Comparison of ENCODE assay signal across 14 mouse cellular contexts in the genomic region with DNA sequence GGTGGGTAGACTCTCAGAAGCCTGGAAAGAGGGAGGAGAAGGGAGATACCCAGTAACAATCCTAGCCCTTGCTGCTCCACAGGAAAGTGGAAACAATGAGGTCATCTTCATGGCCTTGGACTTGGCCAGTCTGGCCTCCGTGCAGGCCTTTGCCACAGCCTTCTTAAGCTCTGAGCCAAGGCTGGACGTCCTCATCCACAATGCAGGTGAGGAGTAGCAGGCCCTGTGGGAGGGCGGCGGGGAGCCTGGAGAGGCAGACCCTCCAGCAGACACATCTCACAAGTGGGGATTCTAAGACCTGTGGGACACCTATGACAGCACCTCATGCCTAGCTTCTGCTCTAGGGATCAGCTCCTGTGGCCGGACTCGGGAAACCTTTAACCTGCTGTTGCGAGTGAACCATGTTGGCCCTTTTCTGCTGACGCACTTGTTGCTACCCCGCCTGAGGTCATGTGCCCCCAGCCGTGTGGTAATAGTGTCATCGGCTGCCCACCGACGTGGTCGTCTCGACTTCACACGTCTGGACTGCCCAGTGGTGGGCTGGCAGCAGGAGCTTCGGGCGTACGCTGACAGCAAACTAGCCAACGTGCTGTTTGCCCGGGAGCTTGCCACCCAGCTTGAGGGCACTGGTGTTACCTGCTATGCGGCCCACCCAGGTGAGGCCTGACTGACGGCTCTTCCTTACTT. TPM values are rescaled to one million over a fixed set of nuclear protein-coding genes. Genes with fewer than 3 reads are reported as not detected.
A peak's percentile ranks its signal among the peaks of the same experiment; 100 is the strongest.
DNase-seq lines count a peak whose midpoint lies in the region; ATAC-seq and TF ChIP-seq lines count a peak whose summit lies in the region.
"Had no signal": no experiment of that assay in that cellular context is flagged by ENCODE, and none has a peak within 500 bp of the region (broad histone marks: within the 10 kb centered on the region; RNA-seq: fewer than 3 reads in every experiment).

No protein-coding gene starts in this region.

- no peak for ATAC-seq in erythroblast, adult 5-6 weeks (replicated peaks; ENCODE audit: low FRiP score, poor library complexity, severe bottlenecking)
- no peak for ATAC-seq in liver, embryonic 11.5 days (replicated peaks; ENCODE audit: low FRiP score)
- no peak for ATAC-seq in liver, embryonic 14.5 days (ENCODE audit: insufficient read depth)
- ATAC-seq: intestine, embryonic 15.5 days had no signal

- DNase-seq in liver, embryonic 11.5 days (ENCODE audit: low spot score) = no peak
- DNase-seq in liver = no peak
- DNase-seq in adrenal gland, postnatal 10 days = peak; percentile 46
- DNase-seq in liver, embryonic 14.5 days (ENCODE audit: low read depth in 3 of 3, low spot score in 3 of 3) = no peak
- no peak for DNase-seq in layer of hippocampus, adult 8-10 months (ENCODE audit: low spot score in 2 of 2)
- DNase-seq in left cerebral cortex, postnatal 10 days (ENCODE audit: extremely low spot score in 1 of 2, low spot score in 2 of 2) = no peak
- DNase-seq: gastrocnemius, postnatal 14 days; heart, postnatal 4 days; thymus, postnatal 25 days had no signal

- WGBS in liver, embryonic 11.5 days = 92% methylated on average over 23 of the region's 23 CpGs
- 85% methylated on average over 23 of the region's 23 CpGs for WGBS in liver, embryonic 14.5 days (ENCODE audit: insufficient replicate concordance)

- no peak for TF ChIP-seq CTCF in liver, embryonic 14.5 days (IDR thresholded peaks at IDR 0.05; ENCODE audit: low read depth)

- no peak for TF ChIP-seq EP300 in liver, embryonic 14.5 days (IDR thresholded peaks at IDR 0.05; ENCODE audit: low read depth)

- intact Hi-C loops in left cerebral cortex, postnatal 10 days (cut with DNase I) = no loop called here

- H3K27me3 ChIP-seq in erythroblast, embryonic 14.5 days (ENCODE audit: control insufficient read depth) = no peaks in the 10 kb centered on the region
- no peaks in the 10 kb centered on the region for H3K27me3 ChIP-seq in liver, embryonic 11.5 days (replicated peaks; ENCODE audit: control insufficient read depth, insufficient read depth, low read length)
- no peaks in the 10 kb centered on the region for H3K27me3 ChIP-seq in liver, embryonic 14.5 days (ENCODE audit: control insufficient read depth, insufficient read depth, low read length)
- H3K27me3 ChIP-seq: heart, embryonic 13.5 days; intestine, embryonic 15.5 days; lung, embryonic 15.5 days had no signal

- H3K4me1 ChIP-seq in erythroblast, embryonic 14.5 days (ENCODE audit: control insufficient read depth) = peaks cover 87% of the 10 kb centered on the region
- H3K4me1 ChIP-seq in liver, embryonic 11.5 days (replicated peaks; ENCODE audit: control insufficient read depth, insufficient read depth, low read length) = peaks cover 47% of the 10 kb centered on the region
- H3K4me1 ChIP-seq in liver, embryonic 14.5 days (replicated peaks; ENCODE audit: control insufficient read depth in 2 of 2, insufficient read depth in 2 of 2, low read length in 1 of 2) = peaks cover 24 to 25% of the 10 kb centered on the region in 2 experiments

- H3K36me3 ChIP-seq in erythroblast, embryonic 14.5 days (ENCODE audit: control insufficient read depth) = peaks cover 87% of the 10 kb centered on the region
- H3K36me3 ChIP-seq in liver, embryonic 11.5 days (ENCODE audit: control insufficient read depth, insufficient read depth, low read length) = peaks cover 10% of the 10 kb centered on the region
- H3K36me3 ChIP-seq in liver, embryonic 14.5 days (replicated peaks; ENCODE audit: control insufficient read depth, insufficient read depth, low read depth) = peaks cover 18% of the 10 kb centered on the region

- H3K4me2 ChIP-seq in liver, embryonic 11.5 days = peak overlapping the region; percentile 98
- H3K4me2 ChIP-seq in liver, embryonic 14.5 days (ENCODE audit: low read depth) = peak overlapping the region; percentile 81

- no peaks in the 10 kb centered on the region for H3K9me3 ChIP-seq in erythroblast, embryonic 14.5 days (ENCODE audit: control insufficient read depth, low read length)
- no peaks in the 10 kb centered on the region for H3K9me3 ChIP-seq in liver, embryonic 11.5 days (ENCODE audit: control insufficient read depth, low read length)
- H3K9me3 ChIP-seq in liver, embryonic 14.5 days (ENCODE audit: control insufficient read depth, low read length) = no peaks in the 10 kb centered on the region
- H3K9me3 ChIP-seq: heart, embryonic 13.5 days; intestine, embryonic 15.5 days; lung, embryonic 15.5 days had no signal

- H3K9ac ChIP-seq in liver, embryonic 11.5 days (ENCODE audit: low read depth, low read length) = no peak overlapping the region
- H3K9ac ChIP-seq in liver, embryonic 14.5 days (replicated peaks) = peak overlapping the region; percentile 5; the same call in 1 of the 2 replicates
- H3K9ac ChIP-seq: intestine, embryonic 15.5 days had no signal

- no peak overlapping the region for H3K27ac ChIP-seq in liver, embryonic 11.5 days (ENCODE audit: low read depth, low read length)
- no peak overlapping the region for H3K27ac ChIP-seq in liver, embryonic 14.5 days
- H3K27ac ChIP-seq: heart, embryonic 13.5 days; intestine, embryonic 15.5 days; lung, embryonic 15.5 days had no signal

- peak overlapping the region; percentile 88 for H3K4me3 ChIP-seq in erythroblast, embryonic 14.5 days (replicated peaks)
- H3K4me3 ChIP-seq in liver, embryonic 11.5 days (ENCODE audit: low read depth, low read length) = peak overlapping the region; percentile 11; the same call in 1 of the 2 replicates
- H3K4me3 ChIP-seq in liver, embryonic 14.5 days (ENCODE audit: insufficient read depth in 1 of 2, low read depth in 2 of 2, low read length in 2 of 2) = peak overlapping the region; percentile 7 to 70; a peak in 3 of 4 replicates
- H3K4me3 ChIP-seq: intestine, embryonic 15.5 days; lung, embryonic 15.5 days had no signal

RNA-seq across cellular contexts. Expression of a gene that starts 2.0 kb away (rescaled TPM):
- polyA plus RNA-seq in erythroblast, embryonic 14.5 days (2012) = 4.7 and 5.1 TPM in 2 replicates
- 3.1 and 6.0 TPM in 2 replicates for total RNA-seq in erythroblast, adult 5-6 weeks (2015; ENCODE audit: low replicate concordance)
- 1.5 and 3.6 TPM in 2 replicates for total RNA-seq in erythroblast, adult 5-6 weeks (2017; ENCODE audit: low replicate concordance)
- polyA plus RNA-seq in liver, embryonic 11.5 days (2014; fragmentation: Nextera tagmentation; extraction: Ambion mirVana) = 23.8 and 24.9 TPM in 2 replicates
- total RNA-seq in adrenal gland, postnatal 10 days (2021) = 10 to 100 TPM in 1 of 2 experiments, 1 to 10 TPM in 1; 8.6 to 10.4 TPM
- 8.6 and 9.4 TPM in 2 replicates for polyA plus RNA-seq in liver, embryonic 14.5 days (2012; rRNA removed)
- 17.3 and 17.8 TPM in 2 replicates for polyA plus RNA-seq in liver, embryonic 14.5 days (2014; fragmentation: Nextera tagmentation; extraction: Ambion mirVana)
- total RNA-seq in layer of hippocampus, adult 8-10 months (2022) = 1 to 10 TPM; 4.0 to 5.2 (median 4.8) TPM
- 10 to 100 TPM; 22.6 to 24.6 TPM for total RNA-seq in left cerebral cortex, postnatal 10 days (2021)

RNA-seq across cellular contexts. Expression of a gene that starts 3.7 kb away (rescaled TPM):
- polyA plus RNA-seq in erythroblast, embryonic 14.5 days (2012) = 4.8 and 5.4 TPM in 2 replicates
- total RNA-seq in erythroblast, adult 5-6 weeks (2015; ENCODE audit: low replicate concordance) = 14.2 and 31.5 TPM in 2 replicates
- 22.5 and 24.7 TPM in 2 replicates for total RNA-seq in erythroblast, adult 5-6 weeks (2017; ENCODE audit: low replicate concordance)
- polyA plus RNA-seq in liver, embryonic 11.5 days (2014; fragmentation: Nextera tagmentation; extraction: Ambion mirVana) = 44.8 TPM in 2 replicates
- 10 to 100 TPM; 79.1 to 95.9 TPM for total RNA-seq in adrenal gland, postnatal 10 days (2021)
- 17.9 and 18.3 TPM in 2 replicates for polyA plus RNA-seq in liver, embryonic 14.5 days (2012; rRNA removed)
- polyA plus RNA-seq in liver, embryonic 14.5 days (2014; fragmentation: Nextera tagmentation; extraction: Ambion mirVana) = 16.7 and 20.4 TPM in 2 replicates
- 10 to 100 TPM; 75.9 to 79.8 (median 76.1) TPM for total RNA-seq in layer of hippocampus, adult 8-10 months (2022)
- 100 to 1,000 TPM; 148 TPM for total RNA-seq in left cerebral cortex, postnatal 10 days (2021)

RNA-seq across cellular contexts. Expression of a gene that starts 46.1 kb away (rescaled TPM):
- 0.14 and 0.29 TPM in 2 replicates for polyA plus RNA-seq in erythroblast, embryonic 14.5 days (2012)
- 3.7 and 7.7 TPM in 2 replicates for total RNA-seq in erythroblast, adult 5-6 weeks (2015; ENCODE audit: low replicate concordance)
- total RNA-seq in erythroblast, adult 5-6 weeks (2017; ENCODE audit: low replicate concordance) = 3.9 and 7.0 TPM in 2 replicates
- 39.0 and 40.8 TPM in 2 replicates for polyA plus RNA-seq in liver, embryonic 11.5 days (2014; fragmentation: Nextera tagmentation; extraction: Ambion mirVana)
- 10 to 100 TPM; 30.4 to 35.0 TPM for total RNA-seq in adrenal gland, postnatal 10 days (2021)
- polyA plus RNA-seq in liver, embryonic 14.5 days (2012; rRNA removed) = 9.8 and 10.2 TPM in 2 replicates
- 14.9 and 16.6 TPM in 2 replicates for polyA plus RNA-seq in liver, embryonic 14.5 days (2014; fragmentation: Nextera tagmentation; extraction: Ambion mirVana)
- total RNA-seq in layer of hippocampus, adult 8-10 months (2022) = 10 to 100 TPM; 15.8 to 21.7 (median 21.2) TPM
- total RNA-seq in left cerebral cortex, postnatal 10 days (2021) = 10 to 100 TPM; 16.7 to 18.5 TPM

RNA-seq across cellular contexts. Expression of a gene that starts 51.5 kb away (rescaled TPM):
- polyA plus RNA-seq in erythroblast, embryonic 14.5 days (2012) = 16.6 and 19.3 TPM in 2 replicates
- total RNA-seq in erythroblast, adult 5-6 weeks (2015; ENCODE audit: low replicate concordance) = 19.9 and 24.2 TPM in 2 replicates
- total RNA-seq in erythroblast, adult 5-6 weeks (2017; ENCODE audit: low replicate concordance) = 9.8 and 11.5 TPM in 2 replicates
- polyA plus RNA-seq in liver, embryonic 11.5 days (2014; fragmentation: Nextera tagmentation; extraction: Ambion mirVana) = 17.0 and 18.6 TPM in 2 replicates
- total RNA-seq in adrenal gland, postnatal 10 days (2021) = 10 to 100 TPM; 42.9 to 55.3 TPM
- 19.0 and 19.2 TPM in 2 replicates for polyA plus RNA-seq in liver, embryonic 14.5 days (2012; rRNA removed)
- 4.3 and 5.7 TPM in 2 replicates for polyA plus RNA-seq in liver, embryonic 14.5 days (2014; fragmentation: Nextera tagmentation; extraction: Ambion mirVana)
- 10 to 100 TPM; 56.1 to 64.4 (median 61.1) TPM for total RNA-seq in layer of hippocampus, adult 8-10 months (2022)
- 10 to 100 TPM; 48.9 to 51.4 TPM for total RNA-seq in left cerebral cortex, postnatal 10 days (2021)

Comparison
In these comparisons a context has a peak if more than half of its experiments do, and no peak if none do; other contexts are left out.
1. H3K4me3 ChIP-seq: peak in every context shown above with its lines; median percentile 88 in erythroblast, embryonic 14.5 days; 38 in liver, embryonic 14.5 days; 11 in liver, embryonic 11.5 days.